In the genomic region with DNA sequence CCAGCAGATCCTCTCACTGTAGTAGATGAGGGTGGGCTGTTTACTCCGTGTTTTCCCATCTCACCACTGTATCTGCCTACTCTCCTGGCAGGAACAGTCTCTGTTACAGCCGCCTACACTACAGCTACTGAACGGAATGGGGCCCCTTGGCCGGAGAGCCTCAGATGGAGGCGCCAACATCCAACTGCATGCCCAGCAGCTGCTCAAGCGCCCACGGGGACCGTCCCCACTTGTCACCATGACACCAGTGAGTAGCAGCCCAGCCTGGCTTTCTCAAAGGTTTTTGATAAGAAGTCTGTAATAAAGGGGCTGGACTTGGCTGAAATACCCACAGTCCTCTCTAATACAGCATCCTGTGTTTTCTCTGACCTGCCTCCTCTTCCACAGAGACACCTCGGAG, we compare ENCODE assay signal across 14 mouse cellular contexts. TPM values are rescaled to one million over a fixed set of nuclear protein-coding genes. Genes with fewer than 3 reads are reported as not detected.
A peak's percentile ranks its signal among the peaks of the same experiment; 100 is the strongest.
DNase-seq lines count a peak whose midpoint lies in the region; ATAC-seq and TF ChIP-seq lines count a peak whose summit lies in the region.
"Had no signal": no experiment of that assay in that cellular context is flagged by ENCODE, and none has a peak within 500 bp of the region (broad histone marks: within the 10 kb centered on the region; RNA-seq: fewer than 3 reads in every experiment).

No protein-coding gene starts in this region.

- peaks cover 19% of the 10 kb centered on the region for H3K4me1 ChIP-seq in liver, postnatal 0 days (ENCODE audit: insufficient read depth)
- H3K4me1 ChIP-seq in liver, embryonic 11.5 days (replicated peaks; ENCODE audit: control insufficient read depth, insufficient read depth, low read length) = peaks cover 13% of the 10 kb centered on the region
- no peaks in the 10 kb centered on the region for H3K4me1 ChIP-seq in midbrain, embryonic 16.5 days (ENCODE audit: control insufficient read depth, insufficient read depth, low read length)

- intact Hi-C loops in heart, postnatal 25 days (cut with DNase I) = no loop called here

- WGBS in liver, postnatal 0 days (ENCODE audit: insufficient replicate concordance) = 60% methylated on average over 9 of the region's 9 CpGs
- 81% methylated on average over 9 of the region's 9 CpGs for WGBS in liver, embryonic 11.5 days
- 86% methylated on average over 9 of the region's 9 CpGs for WGBS in midbrain, embryonic 16.5 days

- DNase-seq in liver, postnatal 0 days = no peak
- no peak for DNase-seq in liver, embryonic 11.5 days (ENCODE audit: low spot score)
- peak; percentile 50 to 52 for DNase-seq in heart, adult 9 months (ENCODE audit: low spot score in 2 of 2)
- DNase-seq in heart, postnatal 25 days (ENCODE audit: low spot score) = peak; percentile 44
- no peak for DNase-seq in embryo, embryonic 9.5 days (ENCODE audit: extremely low spot score)
- DNase-seq in cerebellum, postnatal 4 days (ENCODE audit: low spot score in 2 of 2) = no peak
- DNase-seq: cerebellum, postnatal 25 days; kidney, postnatal 25 days; liver, embryonic 13.5 days had no signal

- peak overlapping the region; percentile 73; the same call in 1 of the 2 replicates for H3K27ac ChIP-seq in liver, postnatal 0 days (ENCODE audit: low read depth)
- no peak overlapping the region for H3K27ac ChIP-seq in liver, embryonic 11.5 days (ENCODE audit: low read depth, low read length)
- no peak overlapping the region for H3K27ac ChIP-seq in midbrain, embryonic 16.5 days (ENCODE audit: low read length)
- H3K27ac ChIP-seq: liver, embryonic 13.5 days had no signal

- H3K4me2 ChIP-seq in liver, postnatal 0 days (ENCODE audit: low read depth, low read length) = no peak overlapping the region
- H3K4me2 ChIP-seq in liver, embryonic 11.5 days = no peak overlapping the region
- H3K4me2 ChIP-seq in midbrain, embryonic 16.5 days (ENCODE audit: low read length) = no peak overlapping the region
- H3K4me2 ChIP-seq: liver, embryonic 13.5 days had no signal

- no peaks in the 10 kb centered on the region for H3K27me3 ChIP-seq in liver, postnatal 0 days (ENCODE audit: insufficient read depth, low read length)
- no peaks in the 10 kb centered on the region for H3K27me3 ChIP-seq in liver, embryonic 11.5 days (replicated peaks; ENCODE audit: control insufficient read depth, insufficient read depth, low read length)
- H3K27me3 ChIP-seq in midbrain, embryonic 16.5 days (ENCODE audit: control insufficient read depth, insufficient read depth, low read depth, low read length) = no peaks in the 10 kb centered on the region
- H3K27me3 ChIP-seq: liver, embryonic 13.5 days had no signal

- TF ChIP-seq CTCF in liver, postnatal 0 days (IDR thresholded peaks at IDR 0.05; ENCODE audit: low read depth) = no peak

- TF ChIP-seq EP300 in liver, postnatal 0 days (IDR thresholded peaks at IDR 0.05; ENCODE audit: low read depth) = no peak

- no peak overlapping the region for H3K9ac ChIP-seq in liver, postnatal 0 days (replicated peaks)
- H3K9ac ChIP-seq in liver, embryonic 11.5 days (ENCODE audit: low read depth, low read length) = no peak overlapping the region
- no peak overlapping the region for H3K9ac ChIP-seq in midbrain, embryonic 16.5 days (ENCODE audit: low read depth, low read length)
- H3K9ac ChIP-seq: liver, embryonic 13.5 days had no signal

- no peaks in the 10 kb centered on the region for H3K9me3 ChIP-seq in liver, postnatal 0 days (ENCODE audit: low read length)
- H3K9me3 ChIP-seq in liver, embryonic 11.5 days (ENCODE audit: control insufficient read depth, low read length) = no peaks in the 10 kb centered on the region
- no peaks in the 10 kb centered on the region for H3K9me3 ChIP-seq in midbrain, embryonic 16.5 days (replicated peaks; ENCODE audit: control insufficient read depth, low read length, poor library complexity, severe bottlenecking)
- H3K9me3 ChIP-seq: liver, embryonic 13.5 days had no signal

- no peak overlapping the region for H3K4me3 ChIP-seq in liver, postnatal 0 days (ENCODE audit: low read depth, low read length)
- H3K4me3 ChIP-seq in liver, embryonic 11.5 days (ENCODE audit: low read depth, low read length) = no peak overlapping the region
- H3K4me3 ChIP-seq in midbrain, embryonic 16.5 days (ENCODE audit: low read depth, low read length) = no peak overlapping the region
- H3K4me3 ChIP-seq: liver, embryonic 13.5 days had no signal

- ATAC-seq in liver, postnatal 0 days = no peak
- ATAC-seq in liver, embryonic 11.5 days (replicated peaks; ENCODE audit: low FRiP score) = no peak
- ATAC-seq in megakaryocyte progenitor cell, adult 5-6 weeks (replicated peaks; ENCODE audit: poor library complexity) = 0 out of 2 replicates have a peak, but pooled peaks have one; percentile 27
- ATAC-seq in midbrain, embryonic 16.5 days = no peak

- peaks cover 46% of the 10 kb centered on the region for H3K36me3 ChIP-seq in liver, postnatal 0 days (replicated peaks; ENCODE audit: insufficient read depth, low read length)
- H3K36me3 ChIP-seq in liver, embryonic 11.5 days (ENCODE audit: control insufficient read depth, insufficient read depth, low read length) = peaks cover 8% of the 10 kb centered on the region; the same call in 1 of the 2 replicates
- H3K36me3 ChIP-seq in midbrain, embryonic 16.5 days (ENCODE audit: control insufficient read depth, insufficient read depth, low read length) = peaks cover 28% of the 10 kb centered on the region

RNA-seq across cellular contexts. Expression of a gene that starts 29.9 kb away (rescaled TPM):
- polyA plus RNA-seq in liver, postnatal 0 days (2015; fragmentation: Nextera tagmentation; extraction: Ambion mirVana) = 27,203 and 27,647 TPM in 2 replicates
- polyA plus RNA-seq in liver, embryonic 11.5 days (2014; fragmentation: Nextera tagmentation; extraction: Ambion mirVana) = 1,257 and 1,278 TPM in 2 replicates
- not detected for total RNA-seq in heart, postnatal 25 days (2021)
- not detected in 2 replicates for total RNA-seq in megakaryocyte progenitor cell, adult 5-6 weeks (2015)
- not detected in 2 replicates for total RNA-seq in megakaryocyte progenitor cell, adult 5-6 weeks (2017)
- polyA plus RNA-seq in midbrain, embryonic 16.5 days (2015; fragmentation: Nextera tagmentation; extraction: Ambion mirVana) = 3.5 and 3.9 TPM in 2 replicates

RNA-seq across cellular contexts. Expression of a gene that starts 37.0 kb away (rescaled TPM):
- polyA plus RNA-seq in liver, postnatal 0 days (2015; fragmentation: Nextera tagmentation; extraction: Ambion mirVana) = 453 and 541 TPM in 2 replicates
- 1.4 and 4.2 TPM in 2 replicates for polyA plus RNA-seq in liver, embryonic 11.5 days (2014; fragmentation: Nextera tagmentation; extraction: Ambion mirVana)
- not detected for total RNA-seq in heart, postnatal 25 days (2021)
- not detected in 2 replicates for total RNA-seq in megakaryocyte progenitor cell, adult 5-6 weeks (2015)
- total RNA-seq in megakaryocyte progenitor cell, adult 5-6 weeks (2017) = not detected in 2 replicates
- polyA plus RNA-seq in midbrain, embryonic 16.5 days (2015; fragmentation: Nextera tagmentation; extraction: Ambion mirVana) = not detected in 2 replicates
- total RNA-seq: ES-E14 had no signal
- polyA plus RNA-seq: neural tube, embryonic 11.5 days; testis, adult 2 months had no signal

RNA-seq across cellular contexts. Expression of a gene that starts 42.0 kb away (rescaled TPM):
- 256 and 423 TPM in 2 replicates for polyA plus RNA-seq in liver, postnatal 0 days (2015; fragmentation: Nextera tagmentation; extraction: Ambion mirVana)
- not detected in 2 replicates for polyA plus RNA-seq in liver, embryonic 11.5 days (2014; fragmentation: Nextera tagmentation; extraction: Ambion mirVana)
- total RNA-seq in heart, postnatal 25 days (2021) = not detected
- not detected in 2 replicates for total RNA-seq in megakaryocyte progenitor cell, adult 5-6 weeks (2015)
- total RNA-seq in megakaryocyte progenitor cell, adult 5-6 weeks (2017) = not detected in 2 replicates
- not detected in 2 replicates for polyA plus RNA-seq in midbrain, embryonic 16.5 days (2015; fragmentation: Nextera tagmentation; extraction: Ambion mirVana)
- total RNA-seq: ES-E14 had no signal
- polyA plus RNA-seq: neural tube, embryonic 11.5 days had no signal

Comparison
In these comparisons a context has a peak if more than half of its experiments do, and no peak if none do; other contexts are left out.
1. RNA of a gene that starts 37.0 kb away (polyA plus RNA-seq): 453 to 541 TPM in liver, postnatal 0 days; 1.4 to 4.2 TPM in liver, embryonic 11.5 days and not detected in midbrain, embryonic 16.5 days; every median in the first group is over 10 times any median in the second.
2. RNA of a gene that starts 42.0 kb away (polyA plus RNA-seq): 256 to 423 TPM in liver, postnatal 0 days; not detected in midbrain, embryonic 16.5 days and not detected in liver, embryonic 11.5 days; every median in the first group is over 100 times any median in the second.
3. DNase-seq: peak in heart, adult 9 months (2 of 2) and heart, postnatal 25 days (single experiment); none in liver, postnatal 0 days (single experiment), liver, embryonic 11.5 days (single experiment), embryo, embryonic 9.5 days (single experiment) and cerebellum, postnatal 4 days (0 of 2).
4. RNA of a gene that starts 29.9 kb away (polyA plus RNA-seq): 27,203 to 27,647 TPM in liver, postnatal 0 days and 1,257 to 1,278 TPM in liver, embryonic 11.5 days; 3.5 to 3.9 TPM in midbrain, embryonic 16.5 days; every median in the first group is over 100 times any median in the second.